Mouse (Mus musculus) C2C12 (cell line): ENCODE data around the gene Gabrb3. TPM values are rescaled to one million over a fixed set of nuclear protein-coding genes. Genes with fewer than 3 reads are reported as not detected.

ENCODE experiments used
- H3K27me3 ChIP-seq: one replicate; pipeline ENCODE4 v1.6.1; 2011; ENCODE audit not compliant: control insufficient read depth, insufficient read depth, insufficient read length
- H3K36me3 ChIP-seq: one replicate; pipeline ENCODE4 v1.6.1; 2011; ENCODE audit not compliant: control insufficient read depth, insufficient read depth
- H3K4me3 ChIP-seq: one replicate; pipeline ENCODE4 v1.5.1; 2011; ENCODE audit warnings: mild to moderate bottlenecking, control low read depth; ENCODE audit not compliant: poor library complexity, insufficient read depth, severe bottlenecking
- H3K79me2 ChIP-seq: one replicate; pipeline ENCODE4 v1.6.1; 2011; ENCODE audit not compliant: control insufficient read depth, insufficient read depth
- H3K79me3 ChIP-seq: one replicate; pipeline ENCODE4 v1.6.1; 2011; ENCODE audit warnings: low read depth, control low read depth
- H3ac ChIP-seq: one replicate; pipeline ENCODE3; 2011; ENCODE audit warnings: low read depth; ENCODE audit not compliant: control insufficient read depth, insufficient read length
- CEBPB ChIP-seq: IDR thresholded peaks from one replicate; pipeline ENCODE4 v1.6.1; 2011; ENCODE audit warnings: low read depth, mild to moderate bottlenecking, control low read depth, moderate library complexity
- CTCF ChIP-seq: IDR thresholded peaks from one replicate; pipeline ENCODE4 v1.5.1; 2011; ENCODE audit not compliant: control insufficient read depth, insufficient read depth, insufficient read length
- FOSL1 ChIP-seq: IDR thresholded peaks from one replicate; pipeline ENCODE4 v1.8.0; 2011; ENCODE audit warnings: mild to moderate bottlenecking, low read length; ENCODE audit not compliant: poor library complexity, insufficient read depth, severe bottlenecking
- MAX ChIP-seq: IDR thresholded peaks from one replicate; pipeline ENCODE4 v1.6.1; 2011; ENCODE audit warnings: mild to moderate bottlenecking, control low read depth
- MYOD1 ChIP-seq: IDR thresholded peaks from one replicate; pipeline ENCODE4 v1.6.1; 2011; ENCODE audit warnings: low read depth; ENCODE audit not compliant: control insufficient read depth, insufficient read length
- MYOG ChIP-seq: IDR thresholded peaks from one replicate; pipeline ENCODE4 v1.6.1; 2011; ENCODE audit not compliant: control insufficient read depth, insufficient read length; ENCODE audit errors: extremely low read depth
- USF1 ChIP-seq: IDR thresholded peaks from one replicate; pipeline ENCODE4 v1.6.1; 2011; ENCODE audit warnings: low read depth, mild to moderate bottlenecking, control low read depth, moderate library complexity
- polyA plus RNA-seq: library from polyadenylated mRNA; unstranded; fragments of >200 nt; fragmentation: generic; extraction: Trizol; gene quantifications from one replicate; pipeline ENCODE4 v1.2.1, GENCODE M21; 2012; ENCODE audit warnings: missing spikeins

Gabrb3 gene
- polyA plus RNA-seq, 1 experiment = not detected

GRCm38 (mm10) chr7:57471316-57471715 lies 51.8 kb downstream of the Gabrb3 start:
- Histone ChIP-seq H3K4me3 (no peak overlapping the region), H3K36me3 (no peaks in the 10 kb centered on the region), H3ac (no peak overlapping the region), H3K79me2 (no peaks in the 10 kb centered on the region), H3K79me3 (no peaks in the 10 kb centered on the region), H3K27me3 (no peaks in the 10 kb centered on the region)
- no peak for TF ChIP-seq MYOD1
- TF ChIP-seq FOSL1 = no peak
- TF ChIP-seq MAX = no peak
- no peak for TF ChIP-seq USF1
- TF ChIP-seq CTCF = no peak
- TF ChIP-seq CEBPB = no peak
- TF ChIP-seq MYOG = no peak

- Histone ChIP-seq H3ac (no peak overlapping the region), H3K79me3 (no peaks in the 10 kb centered on the region), H3K27me3 (no peaks in the 10 kb centered on the region), H3K36me3 (no peaks in the 10 kb centered on the region), H3K79me2 (no peaks in the 10 kb centered on the region), H3K4me3 (no peak overlapping the region)
- no peak for TF ChIP-seq USF1
Observed at GRCm38 (mm10) chr7:57473811-57474525, 54.5 kb downstream of the Gabrb3 start.

GRCm38 (mm10) chr7:57482896-57483295 lies 63.4 kb downstream of the Gabrb3 start:
- H3K79me3 ChIP-seq = no peaks in the 10 kb centered on the region
- TF ChIP-seq MYOD1 (no peak), CEBPB (no peak), USF1 (no peak), CTCF (no peak), FOSL1 (no peak), MYOG (no peak), MAX (no peak)
- H3K4me3 ChIP-seq = no peak overlapping the region
- H3K36me3 ChIP-seq = no peaks in the 10 kb centered on the region
- no peaks in the 10 kb centered on the region for H3K27me3 ChIP-seq
- no peaks in the 10 kb centered on the region for H3K79me2 ChIP-seq
- no peak overlapping the region for H3ac ChIP-seq

- no peak for TF ChIP-seq MYOG
- TF ChIP-seq USF1 = no peak
- TF ChIP-seq CTCF = no peak
- no peak for TF ChIP-seq CEBPB
- no peak for TF ChIP-seq FOSL1
- TF ChIP-seq MAX = no peak
- TF ChIP-seq MYOD1 = no peak
- Histone ChIP-seq H3K36me3 (no peaks in the 10 kb centered on the region), H3K79me3 (no peaks in the 10 kb centered on the region), H3ac (no peak overlapping the region), H3K4me3 (no peak overlapping the region), H3K27me3 (no peaks in the 10 kb centered on the region), H3K79me2 (no peaks in the 10 kb centered on the region)
Observed at GRCm38 (mm10) chr7:57486907-57487306, 67.4 kb downstream of the Gabrb3 start.

GRCm38 (mm10) chr7:57491795-57492194 lies 72.3 kb downstream of the Gabrb3 start:
- H3ac ChIP-seq = no peak overlapping the region
- H3K36me3 ChIP-seq = no peaks in the 10 kb centered on the region
- no peak for TF ChIP-seq CEBPB
- no peak for TF ChIP-seq CTCF
- TF ChIP-seq MYOG = no peak
- no peak for TF ChIP-seq MAX
- H3K4me3 ChIP-seq = no peak overlapping the region
- H3K79me2 ChIP-seq = no peaks in the 10 kb centered on the region
- H3K27me3 ChIP-seq = no peaks in the 10 kb centered on the region
- H3K79me3 ChIP-seq = no peaks in the 10 kb centered on the region

- Histone ChIP-seq H3K79me2 (no peaks in the 10 kb centered on the region), H3K79me3 (no peaks in the 10 kb centered on the region), H3K36me3 (no peaks in the 10 kb centered on the region), H3ac (no peak overlapping the region), H3K27me3 (no peaks in the 10 kb centered on the region), H3K4me3 (no peak overlapping the region)
- TF ChIP-seq CEBPB (no peak), MYOD1 (no peak), USF1 (no peak), CTCF (no peak), MYOG (no peak), FOSL1 (no peak), MAX (no peak)
Observed at GRCm38 (mm10) chr7:57502809-57503208, 83.3 kb downstream of the Gabrb3 start.
